Mouse (Mus musculus): ENCODE data around the gene Ldlrap1.

The Ldlrap1 gene

GRCm38 (mm10) chr4:134713937-134714336 lies 53.9 kb downstream of the Ldlrap1 start:
- in situ Hi-C loops (cut with MboI, MseI) = loop anchor here (5.0 kb wide), 1 partner anchor 172 kb away; no protein-coding TSS in a partner anchor

- in situ Hi-C loops (cut with MboI, MseI) = no loop called here
Observed at GRCm38 (mm10) chr4:134705311-134705710, 62.5 kb downstream of the Ldlrap1 start.

GRCm38 (mm10) chr4:134704590-134704989 lies 63.2 kb downstream of the Ldlrap1 start:
- in situ Hi-C loops (cut with MboI, MseI) = no loop called here

GRCm38 (mm10) chr4:134703835-134704546 lies 63.8 kb downstream of the Ldlrap1 start, which contains the start of gene Man1c1:
Gene Man1c1, minus strand, starts transcription at chr4:134704290.
- in situ Hi-C loops (cut with MboI, MseI) = no loop called here

DNA sequence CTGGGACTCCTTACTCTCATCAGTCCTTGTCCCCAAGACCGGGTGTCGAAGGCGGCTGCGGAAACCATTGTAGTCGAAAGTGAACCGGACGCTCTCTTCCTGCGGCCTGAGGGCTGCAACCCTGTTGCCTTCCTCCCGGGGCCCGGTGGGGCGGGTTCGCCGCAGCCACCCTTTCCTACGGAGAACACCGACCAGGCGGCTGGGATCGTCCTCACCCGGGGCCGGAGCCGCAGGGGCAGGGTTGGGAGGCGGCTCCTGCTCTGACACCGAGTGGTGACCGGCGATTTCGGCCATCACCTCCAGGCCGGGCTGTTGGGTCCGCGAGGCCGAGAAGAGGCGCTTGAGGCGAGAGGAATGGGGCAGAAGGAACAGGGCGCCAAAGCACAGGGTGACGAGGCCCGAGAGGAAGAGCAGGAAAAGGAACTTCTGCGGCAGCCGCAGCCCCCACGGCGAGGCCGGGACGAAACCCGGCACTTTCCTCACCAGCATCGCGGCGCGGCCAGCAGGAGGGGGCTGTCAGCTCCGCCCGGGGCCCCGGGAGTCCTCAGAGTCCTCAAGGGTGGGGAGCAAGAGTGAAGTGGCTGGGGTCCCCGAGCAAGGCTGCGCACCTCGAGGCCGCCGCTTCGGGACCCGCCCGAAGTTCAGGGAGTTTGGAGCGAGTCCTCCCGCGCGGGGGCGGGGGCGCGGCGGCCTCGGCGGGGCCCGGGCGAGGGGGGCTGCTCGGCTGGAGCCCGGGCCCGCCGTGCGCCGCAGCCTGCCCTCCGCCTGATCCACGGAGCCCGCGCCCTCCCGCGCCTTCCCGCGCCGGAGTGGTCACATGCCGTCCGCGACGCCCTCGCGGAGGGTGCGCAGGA lies 64.6 kb downstream of the Ldlrap1 start:
- in situ Hi-C loops (cut with MboI, MseI) = no loop called here

- in situ Hi-C loops (cut with MboI, MseI) = no loop called here
Observed at GRCm38 (mm10) chr4:134701934-134702333, 65.9 kb downstream of the Ldlrap1 start.

DNA sequence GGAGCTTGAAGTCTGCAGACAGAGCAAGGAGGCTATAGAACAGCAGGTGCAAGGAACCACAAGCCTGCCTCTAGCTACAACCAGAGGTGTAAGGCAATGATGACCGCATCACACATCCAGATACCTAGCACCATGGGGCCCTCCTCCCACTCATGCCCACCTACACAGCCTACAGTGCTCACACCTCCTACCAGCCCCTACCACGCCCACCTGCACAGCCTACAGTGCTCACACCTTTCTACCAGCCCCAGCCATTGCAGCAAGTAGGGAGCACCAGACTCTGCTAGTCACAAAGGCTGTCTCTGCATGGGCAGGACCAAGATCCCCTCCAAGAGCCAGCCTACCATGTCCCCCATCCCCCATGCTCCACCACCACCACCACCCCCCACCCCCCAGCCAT lies 66.9 kb downstream of the Ldlrap1 start:
- in situ Hi-C loops (cut with MboI, MseI) = no loop called here

GRCm38 (mm10) chr4:134693202-134693940 lies 74.5 kb downstream of the Ldlrap1 start:
- in situ Hi-C loops (cut with MboI, MseI) = no loop called here

DNA sequence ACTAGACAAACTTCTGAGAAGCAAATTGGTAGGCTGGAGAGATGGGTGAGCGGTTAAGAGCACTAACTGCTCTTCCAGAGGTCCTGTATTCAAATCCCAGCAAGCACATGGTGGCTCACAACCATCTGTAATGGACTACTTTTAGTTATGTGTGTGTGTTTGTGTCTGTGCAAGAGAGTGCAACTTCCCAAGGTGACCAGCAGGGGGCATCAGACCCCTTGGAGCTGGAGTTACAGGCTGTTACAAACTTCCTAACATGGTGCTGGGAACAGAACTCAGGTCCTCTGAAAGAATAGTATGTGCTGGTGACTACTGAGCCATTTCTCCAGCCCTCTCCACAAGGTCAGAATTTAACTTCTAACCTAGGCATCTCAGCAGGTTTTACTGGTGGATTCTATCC lies 75.4 kb downstream of the Ldlrap1 start:
- in situ Hi-C loops (cut with MboI, MseI) = no loop called here
